Mouse (Mus musculus) intestine, embryonic 16.5 days (tissue): ENCODE results near the gene Akap17b. TPM values are rescaled to one million over a fixed set of nuclear protein-coding genes. Genes with fewer than 3 reads are reported as not detected.

Experiments
- ATAC-seq: fragments of 200-750 bp; cut with Nextera tagmentation; 2 replicates; pipeline ENCODE4 v1.8.0; 2017; ENCODE audit warnings: moderate TSS enrichment, moderate library complexity
- H3K27ac ChIP-seq: fragments of 300-500 bp; sonication (generic); 2 replicates; pipeline ENCODE4 v1.5.1; 2014; ENCODE audit warnings: mild to moderate bottlenecking, low read length
- H3K27me3 ChIP-seq: fragments of 300-500 bp; sonication (generic); replicated peaks from 2 replicates; pipeline ENCODE4 v1.6.1; 2014; ENCODE audit warnings: low read length, control low read depth, mixed read lengths; ENCODE audit not compliant: control insufficient read depth, insufficient read depth
- H3K36me3 ChIP-seq: fragments of 300-500 bp; sonication (generic); 2 replicates; pipeline ENCODE4 v1.6.1; 2014; ENCODE audit warnings: low read length, control low read depth; ENCODE audit not compliant: control insufficient read depth, insufficient read depth
- H3K4me1 ChIP-seq: fragments of 300-500 bp; sonication (generic); 2 replicates; pipeline ENCODE4 v1.6.1; 2014; ENCODE audit warnings: low read length, control low read depth, mixed read lengths; ENCODE audit not compliant: control insufficient read depth, insufficient read depth
- H3K4me2 ChIP-seq: fragments of 300-500 bp; sonication (generic); 2 replicates; pipeline ENCODE4 v1.6.1; 2014; ENCODE audit warnings: low read depth, low read length, control low read depth
- H3K4me3 ChIP-seq: fragments of 300-500 bp; sonication (generic); 2 replicates; pipeline ENCODE4 v1.5.1; 2014; ENCODE audit warnings: mild to moderate bottlenecking, low read length
- H3K9ac ChIP-seq: fragments of 300-500 bp; sonication (generic); 2 replicates; pipeline ENCODE4 v1.6.1; 2014; ENCODE audit warnings: low read depth, low read length
- H3K9me3 ChIP-seq: fragments of 300-500 bp; sonication (generic); 2 replicates; pipeline ENCODE4 v1.6.1; 2016; ENCODE audit warnings: low read length, control low read depth; ENCODE audit not compliant: control insufficient read depth
- WGBS: fragments of 180-500 bp; shearing (Covaris S2); extraction: QIAGEN DNeasy Blood & Tissue Kit; methylation state at CpG from one replicate; pipeline ENCODE4 v1.1.7; 2014; 5-methylcytosine and 5-hydroxymethylcytosine counted together
- polyA plus RNA-seq: library from polyadenylated mRNA; unstranded; fragments of >200 nt; fragmentation: Nextera tagmentation; extraction: Ambion mirVana; gene quantifications from 2 replicates; pipeline ENCODE4 v1.2.1, GENCODE M21; 2015

Gene Akap17b
- 1.9 and 2.1 TPM in 2 replicates for polyA plus RNA-seq

GRCm38 (mm10) chrX:36644657-36645551, at the start of gene Akap17b:
TSS of gene Akap17b (minus strand) at chrX:36645395.
- Histone ChIP-seq H3K9ac (peak within 1 kb of the TSS; percentile 71), H3K9me3 (no peaks in the 10 kb centered on the region), H3K27me3 (no peaks in the 10 kb centered on the region), H3K4me3 (peak within 1 kb of the TSS; percentile 66), H3K27ac (peak within 1 kb of the TSS; percentile 59), H3K36me3 (no peaks in the 10 kb centered on the region), H3K4me2 (peak within 1 kb of the TSS; percentile 45), H3K4me1 (no peaks in the 10 kb centered on the region)
- ATAC-seq, result peak; percentile 94
- 20% methylated on average over 48 of the region's 60 CpGs for WGBS

GRCm38 (mm10) chrX:36691365-36691764, 46.2 kb upstream of the Akap17b start:
- 80% methylated on average over 5 of the region's 5 CpGs for WGBS

GRCm38 (mm10) chrX:36689655-36690054, 44.5 kb upstream of the Akap17b start:
- Histone ChIP-seq H3K4me2 (no peak overlapping the region), H3K4me1 (no peaks in the 10 kb centered on the region), H3K9me3 (no peaks in the 10 kb centered on the region), H3K36me3 (no peaks in the 10 kb centered on the region), H3K4me3 (no peak overlapping the region), H3K27ac (no peak overlapping the region), H3K9ac (no peak overlapping the region), H3K27me3 (no peaks in the 10 kb centered on the region)
- ATAC-seq, result no peak

More at GRCm38 (mm10) chrX:36691365-36691764, 46.2 kb upstream of the Akap17b start:
- H3K4me1 ChIP-seq, result no peaks in the 10 kb centered on the region
- H3K4me2 ChIP-seq, result no peak overlapping the region
- H3K9ac ChIP-seq, result no peak overlapping the region
- H3K27ac ChIP-seq, result no peak overlapping the region
- no peaks in the 10 kb centered on the region for H3K36me3 ChIP-seq
- H3K4me3 ChIP-seq, result no peak overlapping the region
- no peaks in the 10 kb centered on the region for H3K27me3 ChIP-seq
- ATAC-seq, result no peak
- H3K9me3 ChIP-seq, result no peaks in the 10 kb centered on the region

- no peak overlapping the region for H3K4me3 ChIP-seq
- H3K36me3 ChIP-seq, result no peaks in the 10 kb centered on the region
- no peaks in the 10 kb centered on the region for H3K4me1 ChIP-seq
- no peak overlapping the region for H3K4me2 ChIP-seq
- ATAC-seq, result no peak
- no peaks in the 10 kb centered on the region for H3K9me3 ChIP-seq
- H3K9ac ChIP-seq, result no peak overlapping the region
- H3K27ac ChIP-seq, result no peak overlapping the region
- WGBS, result 55% methylated on average over 1 of the region's 1 CpGs
- H3K27me3 ChIP-seq, result no peaks in the 10 kb centered on the region
Observed at GRCm38 (mm10) chrX:36676836-36677235, 31.6 kb upstream of the Akap17b start.

- H3K4me2 ChIP-seq, result no peak overlapping the region
- H3K4me3 ChIP-seq, result no peak overlapping the region
- ATAC-seq, result no peak
- 49% methylated on average over 2 of the region's 2 CpGs for WGBS
- H3K27ac ChIP-seq, result no peak overlapping the region
- H3K27me3 ChIP-seq, result no peaks in the 10 kb centered on the region
- no peak overlapping the region for H3K9ac ChIP-seq
- no peaks in the 10 kb centered on the region for H3K9me3 ChIP-seq
- no peaks in the 10 kb centered on the region for H3K36me3 ChIP-seq
- H3K4me1 ChIP-seq, result no peaks in the 10 kb centered on the region
Observed at GRCm38 (mm10) chrX:36672708-36673107, 27.5 kb upstream of the Akap17b start.

GRCm38 (mm10) chrX:36640046-36640445, 5.1 kb downstream of the Akap17b start:
- ATAC-seq, result no peak
- no peak overlapping the region for H3K4me2 ChIP-seq
- H3K9ac ChIP-seq, result no peak overlapping the region
- H3K27me3 ChIP-seq, result no peaks in the 10 kb centered on the region
- H3K36me3 ChIP-seq, result no peaks in the 10 kb centered on the region
- no peak overlapping the region for H3K4me3 ChIP-seq
- no peaks in the 10 kb centered on the region for H3K4me1 ChIP-seq
- H3K27ac ChIP-seq, result no peak overlapping the region
- H3K9me3 ChIP-seq, result no peaks in the 10 kb centered on the region
- WGBS, result 70% methylated on average over 6 of the region's 6 CpGs

GRCm38 (mm10) chrX:36630771-36631170, 14.4 kb downstream of the Akap17b start:
- no peak overlapping the region for H3K4me2 ChIP-seq
- ATAC-seq, result no peak
- no peak overlapping the region for H3K27ac ChIP-seq
- H3K9ac ChIP-seq, result no peak overlapping the region
- 9% methylated on average over 1 of the region's 1 CpGs for WGBS
- no peaks in the 10 kb centered on the region for H3K4me1 ChIP-seq
- no peaks in the 10 kb centered on the region for H3K27me3 ChIP-seq
- H3K36me3 ChIP-seq, result no peaks in the 10 kb centered on the region
- no peaks in the 10 kb centered on the region for H3K9me3 ChIP-seq
- H3K4me3 ChIP-seq, result no peak overlapping the region

GRCm38 (mm10) chrX:36628102-36628501, 17.1 kb downstream of the Akap17b start:
- Histone ChIP-seq H3K4me1 (no peaks in the 10 kb centered on the region), H3K9ac (no peak overlapping the region), H3K4me3 (no peak overlapping the region), H3K9me3 (no peaks in the 10 kb centered on the region), H3K27me3 (no peaks in the 10 kb centered on the region), H3K27ac (no peak overlapping the region), H3K4me2 (no peak overlapping the region), H3K36me3 (no peaks in the 10 kb centered on the region)
- 63% methylated on average over 3 of the region's 3 CpGs for WGBS
- no peak for ATAC-seq

- Histone ChIP-seq H3K36me3 (no peaks in the 10 kb centered on the region), H3K27ac (no peak overlapping the region), H3K27me3 (no peaks in the 10 kb centered on the region), H3K4me1 (no peaks in the 10 kb centered on the region), H3K4me2 (no peak overlapping the region), H3K9ac (no peak overlapping the region), H3K4me3 (no peak overlapping the region), H3K9me3 (no peaks in the 10 kb centered on the region)
- no peak for ATAC-seq
- 82% methylated on average over 2 of the region's 2 CpGs for WGBS
Observed at GRCm38 (mm10) chrX:36609117-36609516, 36.1 kb downstream of the Akap17b start.
